ENCODE assay signal across 8 mouse cellular contexts in genomic region chr2:131204410-131204981, GRCm38 (mm10). TPM values are rescaled to one million over a fixed set of nuclear protein-coding genes. Genes with fewer than 3 reads are reported as not detected.
DNase-seq lines count a peak whose midpoint lies in the region; ATAC-seq lines count a peak whose summit lies in the region.

No protein-coding gene starts in this region.

- intact Hi-C loops in heart, postnatal 14 days (cut with DNase I), result no loop called here

- no peak for ATAC-seq in inflammation-experienced regulatory T-cells, adult 6 months

- peak; percentile 55 for DNase-seq in CD4-positive helper T cell, adult 2 months (ENCODE audit: low read depth, low spot score)
- DNase-seq in adipocyte (ENCODE audit: low spot score), result peak; percentile 99
- peak; percentile 89 for DNase-seq in fat pad, adult 2 months (ENCODE audit: extremely low read depth, low read depth, low spot score)
- DNase-seq in heart, postnatal 14 days, result peak; percentile 92 to 97
- peak; percentile 84 to 87 for DNase-seq in layer of hippocampus, adult 8-10 months (ENCODE audit: low spot score in 2 of 2)
- peak; percentile 99 for DNase-seq in lung, adult 18-20 months
- peak; percentile 81 to 83 for DNase-seq in right cerebral cortex, postnatal 36 days (ENCODE audit: low spot score in 2 of 2)

RNA-seq across cellular contexts. Expression of gene Ap5s1, which starts 2.4 kb away (rescaled TPM):
- total RNA-seq in heart, postnatal 14 days (2021), result 10 to 100 TPM; 37.3 to 40.8 TPM
- total RNA-seq in layer of hippocampus, adult 8-10 months (2022), result 10 to 100 TPM; 20.9 to 24.2 (median 22.8) TPM
- 10 to 100 TPM; 13.4 to 25.1 (median 20.9) TPM for polyA plus RNA-seq in inflammation-experienced regulatory T-cells, adult 6 months (2017; shearing (Covaris generic))

RNA-seq across cellular contexts. Expression of gene Spef1, which starts 17.4 kb away (rescaled TPM):
- 1 to 10 TPM; 7.6 to 8.3 TPM for total RNA-seq in heart, postnatal 14 days (2021)
- total RNA-seq in layer of hippocampus, adult 8-10 months (2022), result 10 to 100 TPM in 2 of 4 experiments, 1 to 10 TPM in 2; 6.7 to 10.7 (median 8.8) TPM
- under 1 TPM in 2 of 3 experiments, not detected in 1; 0.47 to 0.54 TPM for polyA plus RNA-seq in inflammation-experienced regulatory T-cells, adult 6 months (2017; shearing (Covaris generic))

RNA-seq across cellular contexts. Expression of gene Cdc25b, which starts 17.7 kb away (rescaled TPM):
- total RNA-seq in heart, postnatal 14 days (2021), result 10 to 100 TPM; 12.2 to 14.4 TPM
- total RNA-seq in layer of hippocampus, adult 8-10 months (2022), result 10 to 100 TPM; 21.6 to 31.4 (median 25.4) TPM
- polyA plus RNA-seq in inflammation-experienced regulatory T-cells, adult 6 months (2017; shearing (Covaris generic)), result 100 to 1,000 TPM in 1 of 3 experiments, 10 to 100 TPM in 2; 55.5 to 163 (median 71.5) TPM

RNA-seq across cellular contexts. Expression of gene Cenpb, which starts 24.6 kb away (rescaled TPM):
- total RNA-seq in heart, postnatal 14 days (2021), result 10 to 100 TPM; 60.6 to 61.0 TPM
- 10 to 100 TPM; 65.8 to 79.4 (median 73.1) TPM for total RNA-seq in layer of hippocampus, adult 8-10 months (2022)
- 1 to 10 TPM; 2.4 to 3.1 (median 2.7) TPM for polyA plus RNA-seq in inflammation-experienced regulatory T-cells, adult 6 months (2017; shearing (Covaris generic))

RNA-seq across cellular contexts. Expression of gene Mavs, which starts 29.4 kb away (rescaled TPM):
- 10 to 100 TPM; 52.1 to 54.8 TPM for total RNA-seq in heart, postnatal 14 days (2021)
- total RNA-seq in layer of hippocampus, adult 8-10 months (2022), result 1 to 10 TPM; 8.5 to 9.1 (median 8.8) TPM
- polyA plus RNA-seq in inflammation-experienced regulatory T-cells, adult 6 months (2017; shearing (Covaris generic)), result 10 to 100 TPM; 18.2 to 20.5 (median 18.8) TPM
